Mouse (Mus musculus) gastrocnemius, adult 2 months (tissue): Measurements from ENCODE around the gene Ccni. TPM values are rescaled to one million over a fixed set of nuclear protein-coding genes. Genes with fewer than 3 reads are reported as not detected.

ENCODE experiments used
- DNase-seq: peaks from one replicate; pipeline ENCODE4 v3.0.0; 2022
- H3K27ac ChIP-seq: fragments of 200-600 bp; 2 replicates; pipeline ENCODE4 v1.8.1; 2022; ENCODE audit warnings: mild to moderate bottlenecking
- H3K4me3 ChIP-seq: fragments of 200-600 bp; 2 replicates; pipeline ENCODE4 v1.8.1; 2022; ENCODE audit warnings: mild to moderate bottlenecking, moderate library complexity
- CTCF ChIP-seq: fragments of 200-600 bp; IDR thresholded peaks from 2 replicates; pipeline ENCODE4 v1.8.1; 2022; ENCODE audit warnings: antibody characterized with exemption, mild to moderate bottlenecking, moderate library complexity
- intact Hi-C: fragments of 180-260 bp; cut with DNase I; formaldehyde crosslinking; loops from one replicate; pipeline ENCODE4 v1.15.1; 2025
- total RNA-seq, 2 experiments: library from RNA; stranded (reverse); gene quantifications; 2 replicates each; pipeline ENCODE4 v1.2.3; 2021

Ccni gene
- total RNA-seq, 2 experiments from 2014 or later = 61.4 to 66.6 TPM

GRCm38 (mm10) chr5:93145504-93145903, 60.8 kb downstream of the Ccni start:
- DNase-seq = no peak
- Histone ChIP-seq H3K4me3 (no peak overlapping the region), H3K27ac (peak overlapping the region; percentile 55)
- no peak for TF ChIP-seq CTCF
- intact Hi-C loops = no loop called here

- peak overlapping the region; percentile 55 for H3K27ac ChIP-seq
- intact Hi-C loops = no loop called here
- no peak for DNase-seq
- no peak overlapping the region for H3K4me3 ChIP-seq
- TF ChIP-seq CTCF = no peak
Observed at GRCm38 (mm10) chr5:93144874-93145273, 61.4 kb downstream of the Ccni start.

- Histone ChIP-seq H3K27ac (peak overlapping the region; percentile 87), H3K4me3 (no peak overlapping the region; the same call in 1 of the 2 replicates)
- intact Hi-C loops = no loop called here
- no peak for DNase-seq
- no peak for TF ChIP-seq CTCF
Observed at GRCm38 (mm10) chr5:93143360-93144091, 62.8 kb downstream of the Ccni start.

- peak; percentile 66 for DNase-seq
- H3K27ac ChIP-seq = peak overlapping the region; percentile 84
- intact Hi-C loops = no loop called here
- TF ChIP-seq CTCF = no peak
- no peak overlapping the region for H3K4me3 ChIP-seq
Observed at GRCm38 (mm10) chr5:93140747-93141146, 65.5 kb downstream of the Ccni start.

- no peak overlapping the region for H3K4me3 ChIP-seq
- TF ChIP-seq CTCF = no peak
- no peak for DNase-seq
- intact Hi-C loops = no loop called here
- H3K27ac ChIP-seq = peak overlapping the region; percentile 84
Observed at GRCm38 (mm10) chr5:93139350-93139749, 66.9 kb downstream of the Ccni start.

GRCm38 (mm10) chr5:93136956-93137586, 69.2 kb downstream of the Ccni start:
- intact Hi-C loops = loop anchor here (2.0 kb wide), 1 partner anchor 22 kb away; no protein-coding TSS in a partner anchor
- no peak for TF ChIP-seq CTCF
- Histone ChIP-seq H3K27ac (peak overlapping the region; percentile 95), H3K4me3 (peak overlapping the region; percentile 53)
- DNase-seq = peak; percentile 83

GRCm38 (mm10) chr5:93135368-93136107, 70.8 kb downstream of the Ccni start:
- TF ChIP-seq CTCF = no peak
- DNase-seq = no peak
- intact Hi-C loops = loop anchor here (2.0 kb wide), 1 partner anchor 21 kb away; no protein-coding TSS in a partner anchor
- Histone ChIP-seq H3K4me3 (no peak overlapping the region), H3K27ac (peak overlapping the region; percentile 95)

- Histone ChIP-seq H3K27ac (peak overlapping the region; percentile 95), H3K4me3 (peak overlapping the region; percentile 36)
- no peak for DNase-seq
- intact Hi-C loops = no loop called here
- no peak for TF ChIP-seq CTCF
Observed at GRCm38 (mm10) chr5:93133445-93134244, 72.7 kb downstream of the Ccni start.

Other genes with a start within 250 kb of the Ccni start
- gene Sowahb, start 161.5 kb downstream of the Ccni start, total RNA-seq = not detected
- gene Sept11, start 113.1 kb downstream of the Ccni start, total RNA-seq = 10 to 100 TPM; 85.1 to 87.6 TPM
- gene 2010109A12Rik, start within 50 bp of the Ccni start, total RNA-seq = under 1 TPM; 0.48 to 0.81 TPM
- 1 to 10 TPM; 8.6 to 9.7 TPM for gene Ccng2, start 60.8 kb upstream of the Ccni start, total RNA-seq